Mouse (Mus musculus) kidney, embryonic 14.5 days (tissue): Measurements from ENCODE around the gene Npff. TPM values are rescaled to one million over a fixed set of nuclear protein-coding genes. Genes with fewer than 3 reads are reported as not detected.

ENCODE experiments used
- ATAC-seq: fragments of 200-750 bp; cut with Nextera tagmentation; 2 replicates; pipeline ENCODE4 v1.8.0; 2017; ENCODE audit warnings: moderate number of reproducible peaks, mild to moderate bottlenecking, moderate TSS enrichment, moderate library complexity; ENCODE audit not compliant: low FRiP score, low TSS enrichment
- H3K27ac ChIP-seq: fragments of 300-500 bp; sonication (generic); 2 replicates; pipeline ENCODE4 v1.5.1; 2014; ENCODE audit warnings: low read depth, mild to moderate bottlenecking, low read length, moderate library complexity, mixed read lengths
- H3K27me3 ChIP-seq: fragments of 300-500 bp; sonication (generic); 2 replicates; pipeline ENCODE4 v1.6.1; 2014; ENCODE audit warnings: mild to moderate bottlenecking, low read length; ENCODE audit not compliant: control insufficient read depth, insufficient read depth
- H3K36me3 ChIP-seq: fragments of 300-500 bp; sonication (generic); 2 replicates; pipeline ENCODE4 v1.6.1; 2014; ENCODE audit warnings: low read length, mixed read lengths; ENCODE audit not compliant: control insufficient read depth, insufficient read depth
- H3K4me1 ChIP-seq: fragments of 300-500 bp; sonication (generic); 2 replicates; pipeline ENCODE4 v1.6.1; 2014; ENCODE audit warnings: low read length, mixed read lengths; ENCODE audit not compliant: control insufficient read depth, insufficient read depth
- H3K4me2 ChIP-seq: fragments of 300-500 bp; sonication (generic); replicated peaks from 2 replicates; pipeline ENCODE4 v1.6.1; 2014; ENCODE audit warnings: low read depth, mild to moderate bottlenecking, low read length
- H3K4me3 ChIP-seq: fragments of 300-500 bp; sonication (generic); 2 replicates; pipeline ENCODE4 v1.5.1; 2014; ENCODE audit warnings: mild to moderate bottlenecking, low read length
- H3K9ac ChIP-seq: fragments of 300-500 bp; sonication (generic); 2 replicates; pipeline ENCODE4 v1.6.1; 2014; ENCODE audit warnings: low read depth, mild to moderate bottlenecking, low read length, moderate library complexity
- H3K9me3 ChIP-seq: fragments of 300-500 bp; sonication (generic); 2 replicates; pipeline ENCODE4 v1.6.1; 2016; ENCODE audit warnings: low read length; ENCODE audit not compliant: control insufficient read depth
- WGBS: fragments of 180-500 bp; shearing (Covaris S2); extraction: QIAGEN DNeasy Blood & Tissue Kit; methylation state at CpG from one replicate; pipeline ENCODE4 v1.1.7; 2014; 5-methylcytosine and 5-hydroxymethylcytosine counted together
- polyA plus RNA-seq: library from polyadenylated mRNA; unstranded; fragments of >200 nt; fragmentation: Nextera tagmentation; extraction: Ambion mirVana; gene quantifications from 2 replicates; pipeline ENCODE4 v1.2.1, GENCODE M21; 2014

Gene Npff
- polyA plus RNA-seq, 1 experiment from 2014 or later = 2.7 TPM

DNA sequence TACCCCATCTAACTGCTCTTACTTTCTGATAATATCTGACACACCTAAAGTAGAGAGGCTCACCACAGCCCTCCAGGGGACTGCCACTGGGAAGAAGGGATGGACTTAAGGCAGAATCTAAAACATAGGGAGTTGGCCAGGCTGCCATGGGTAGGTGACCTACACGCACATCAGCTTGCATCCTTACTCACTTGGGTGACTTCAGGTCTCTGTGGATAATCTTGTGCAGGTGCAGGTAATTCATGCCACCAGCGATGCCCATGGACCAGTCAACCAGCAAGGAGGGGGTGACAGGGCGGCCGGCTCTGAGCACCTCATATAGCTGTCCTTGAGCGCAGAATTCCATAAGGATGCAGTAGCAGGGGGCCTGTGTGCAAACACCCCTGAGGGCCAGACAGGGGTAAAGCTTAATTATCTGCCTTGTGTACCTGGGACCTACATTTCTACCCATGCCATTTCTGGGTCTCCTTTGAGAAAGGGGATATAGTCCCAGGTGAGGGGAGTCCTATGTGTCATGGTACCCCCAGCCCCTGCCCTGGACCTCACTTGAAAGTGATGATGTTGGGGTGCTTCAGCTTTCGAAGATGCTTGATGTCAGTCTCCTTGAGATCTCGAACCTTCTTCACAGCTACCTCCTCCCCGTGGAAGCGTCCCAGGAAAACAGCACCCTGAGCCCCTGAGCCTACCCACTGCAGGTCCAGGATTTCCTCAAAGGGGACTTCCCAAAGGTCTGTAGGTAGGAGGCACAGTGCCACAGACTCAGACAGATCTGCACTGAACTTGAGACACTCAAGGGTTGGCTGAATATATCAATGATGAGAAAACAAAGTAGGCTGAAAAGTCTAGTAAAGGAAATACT, 20.6 kb downstream of the Npff start:
- Histone ChIP-seq H3K4me3 (no peak overlapping the region), H3K27ac (no peak overlapping the region), H3K36me3 (peaks cover 72% of the 10 kb centered on the region)

DNA sequence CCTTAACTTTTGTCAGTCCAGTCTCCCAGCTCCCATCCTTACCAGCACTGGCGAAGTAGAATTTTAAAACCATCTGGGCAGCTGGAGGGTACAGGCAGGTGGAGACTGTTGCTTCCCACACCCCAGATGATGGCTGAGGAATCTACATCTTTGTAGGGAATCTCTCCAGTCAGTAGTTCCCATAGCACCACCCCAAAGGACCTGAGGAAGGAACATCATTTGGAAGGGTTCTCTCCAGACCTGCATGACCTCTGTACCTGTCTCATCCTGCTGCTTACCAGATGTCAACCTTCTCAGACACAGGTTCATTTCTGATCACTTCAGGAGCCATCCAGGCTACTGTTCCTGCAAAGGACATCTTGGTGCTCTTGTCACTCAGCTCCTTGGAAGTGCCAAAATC, 21.3 kb downstream of the Npff start, which contains the start of gene Gm10337:
Gene Gm10337 (plus strand): TSS at position 276 of the 400 bp plus-strand sequence.
- Histone ChIP-seq H3K36me3 (peaks cover 74% of the 10 kb centered on the region), H3K4me1 (0 out of 2 replicates have a peak, but pooled peaks cover 3% of the 10 kb centered on the region), H3K9ac (no peak within 1 kb of the TSS), H3K4me2 (no peak within 1 kb of the TSS), H3K27me3 (no peaks in the 10 kb centered on the region), H3K9me3 (no peaks in the 10 kb centered on the region), H3K4me3 (no peak within 1 kb of the TSS), H3K27ac (no peak within 1 kb of the TSS)
- no peak for ATAC-seq
- WGBS = 96% methylated on average over 1 of the region's 1 CpGs

More for the DNA sequence above, 20.6 kb downstream of the Npff start:
- Histone ChIP-seq H3K4me1 (0 out of 2 replicates have a peak, but pooled peaks cover 3% of the 10 kb centered on the region), H3K9me3 (no peaks in the 10 kb centered on the region), H3K4me2 (no peak overlapping the region), H3K9ac (no peak overlapping the region), H3K27me3 (no peaks in the 10 kb centered on the region)
- ATAC-seq = peak; percentile 25; the same call in 1 of the 2 replicates
- 90% methylated on average over 9 of the region's 9 CpGs for WGBS

- Histone ChIP-seq H3K36me3 (peaks cover 79% of the 10 kb centered on the region), H3K4me2 (no peak overlapping the region), H3K27me3 (no peaks in the 10 kb centered on the region), H3K4me3 (no peak overlapping the region), H3K27ac (no peak overlapping the region), H3K9me3 (no peaks in the 10 kb centered on the region), H3K4me1 (0 out of 2 replicates have a peak, but pooled peaks cover 3% of the 10 kb centered on the region), H3K9ac (no peak overlapping the region)
- ATAC-seq = no peak
- WGBS = 67% methylated on average over 9 of the region's 9 CpGs
Observed at GRCm38 (mm10) chr15:102502254-102502840, 22.4 kb downstream of the Npff start.

DNA sequence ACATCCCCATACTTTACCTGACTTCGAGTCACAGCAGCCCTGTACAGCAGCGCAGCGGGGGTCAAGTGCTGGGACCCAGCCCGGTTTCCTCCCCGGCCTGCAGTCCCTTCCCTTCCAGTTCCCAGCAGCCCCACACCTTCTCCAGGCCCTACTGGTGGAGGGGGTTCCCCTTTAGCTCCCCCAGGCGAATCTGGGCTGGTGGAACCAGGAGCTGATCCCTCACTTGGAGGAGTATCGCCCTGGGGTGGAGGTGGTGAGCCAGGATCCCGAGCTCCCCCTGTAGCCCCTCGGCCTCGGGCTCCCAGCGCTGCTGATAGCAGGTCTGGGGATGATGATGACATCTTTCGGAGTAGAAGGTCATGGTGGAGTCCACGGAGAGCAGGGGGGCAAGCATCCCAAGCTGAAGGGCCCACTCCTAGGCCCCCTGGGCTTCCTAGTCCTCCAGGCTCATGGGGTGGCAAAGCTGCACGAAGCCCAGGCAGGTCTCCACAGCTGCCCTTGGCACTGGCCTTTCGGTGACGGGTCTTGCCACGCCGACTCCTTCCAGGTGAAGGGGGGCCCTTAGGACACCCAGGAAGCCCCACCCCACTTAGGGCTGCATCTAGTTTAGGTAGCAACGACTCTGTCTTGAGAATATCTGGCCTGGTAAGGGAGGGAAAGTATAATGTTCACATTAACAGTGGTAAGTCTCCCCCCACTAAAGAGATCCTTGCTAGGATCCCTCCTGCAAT, 23.5 kb downstream of the Npff start:
- Histone ChIP-seq H3K36me3 (peaks cover 90% of the 10 kb centered on the region), H3K4me2 (no peak overlapping the region), H3K9me3 (no peaks in the 10 kb centered on the region), H3K4me1 (0 out of 2 replicates have a peak, but pooled peaks cover 3% of the 10 kb centered on the region), H3K27me3 (no peaks in the 10 kb centered on the region), H3K4me3 (no peak overlapping the region), H3K9ac (no peak overlapping the region), H3K27ac (no peak overlapping the region)
- ATAC-seq = no peak
- 83% methylated on average over 19 of the region's 19 CpGs for WGBS

DNA sequence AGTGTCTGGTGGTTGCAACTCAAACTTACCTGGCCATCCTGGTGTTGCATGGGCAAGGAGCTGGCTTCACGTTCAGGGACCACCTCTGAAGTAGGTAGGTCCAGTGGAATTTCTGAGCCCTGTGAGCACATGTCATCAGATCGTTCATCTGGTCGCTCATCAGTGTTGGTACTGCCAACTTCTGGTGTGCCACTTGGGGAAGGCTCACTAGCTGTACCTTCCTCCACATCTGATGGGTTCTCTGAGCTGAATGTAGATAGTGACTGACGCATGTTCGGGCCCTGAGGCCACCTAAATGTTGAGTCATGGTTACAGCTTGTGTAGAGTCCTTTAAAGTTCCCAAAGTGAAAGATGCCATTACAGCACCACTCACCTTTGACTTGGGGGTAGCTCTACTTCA, 24.3 kb downstream of the Npff start:
- no peak overlapping the region for H3K4me2 ChIP-seq

DNA sequence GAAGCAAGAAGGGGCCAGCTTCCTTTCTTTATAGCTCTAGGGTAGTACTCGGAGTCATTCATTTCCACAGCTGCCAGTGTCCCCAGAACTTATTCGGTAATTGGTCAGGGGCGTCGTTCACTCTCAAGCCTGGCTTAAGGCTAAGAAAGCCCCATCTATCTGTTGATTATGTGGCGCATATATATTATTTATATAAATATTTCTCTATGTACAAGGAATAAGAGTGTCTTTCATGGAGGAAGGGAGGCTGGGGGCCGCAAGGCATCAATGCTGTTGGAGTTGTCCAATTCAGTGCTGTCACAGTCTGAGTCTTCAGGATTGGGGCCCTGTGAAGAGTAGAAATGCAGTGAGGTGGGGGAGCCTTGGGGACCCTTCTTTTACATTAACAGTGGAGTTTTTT, 24.9 kb downstream of the Npff start:
- 88% methylated on average over 6 of the region's 6 CpGs for whole genome bisulfite sequencing

More for the DNA sequence above, 24.3 kb downstream of the Npff start:
- Histone ChIP-seq H3K36me3 (peaks cover 97% of the 10 kb centered on the region), H3K27ac (no peak overlapping the region), H3K4me3 (no peak overlapping the region), H3K27me3 (no peaks in the 10 kb centered on the region), H3K4me1 (no peaks in the 10 kb centered on the region), H3K9ac (no peak overlapping the region), H3K9me3 (no peaks in the 10 kb centered on the region)
- WGBS = 92% methylated on average over 5 of the region's 5 CpGs
- ATAC-seq = no peak

DNA sequence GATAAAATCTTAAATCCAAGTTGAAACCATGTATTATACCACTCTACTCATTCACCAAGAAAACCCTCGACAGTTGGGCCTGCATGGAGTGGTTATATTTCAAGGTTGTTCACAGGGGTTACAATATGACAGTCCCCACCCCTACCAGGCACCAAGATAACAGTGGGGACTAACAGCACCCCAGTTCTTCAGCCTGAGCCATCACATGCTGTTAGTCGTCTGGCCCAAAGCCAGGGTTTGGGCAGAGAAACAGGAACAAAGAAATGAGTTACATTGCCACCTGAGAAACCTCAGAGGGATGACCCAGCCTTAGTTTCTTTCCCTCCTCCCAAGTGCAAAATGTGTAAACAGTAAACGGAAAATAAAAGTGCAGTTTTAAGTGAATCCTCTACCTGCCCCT, 25.4 kb downstream of the Npff start:
- no peak overlapping the region for H3K4me3 ChIP-seq
- H3K4me2 ChIP-seq = no peak overlapping the region
- no peaks in the 10 kb centered on the region for H3K9me3 ChIP-seq
- no peaks in the 10 kb centered on the region for H3K4me1 ChIP-seq
- 69% methylated on average over 3 of the region's 3 CpGs for WGBS
- no peaks in the 10 kb centered on the region for H3K27me3 ChIP-seq
- H3K27ac ChIP-seq = no peak overlapping the region
- H3K9ac ChIP-seq = no peak overlapping the region
- peaks cover 100% of the 10 kb centered on the region for H3K36me3 ChIP-seq
- no peak for ATAC-seq

More for the DNA sequence above, 24.9 kb downstream of the Npff start:
- Histone ChIP-seq H3K4me2 (no peak overlapping the region), H3K27ac (no peak overlapping the region), H3K27me3 (no peaks in the 10 kb centered on the region), H3K4me3 (no peak overlapping the region), H3K36me3 (peaks cover 100% of the 10 kb centered on the region), H3K4me1 (no peaks in the 10 kb centered on the region), H3K9me3 (no peaks in the 10 kb centered on the region), H3K9ac (no peak overlapping the region)
- ATAC-seq = no peak

DNA sequence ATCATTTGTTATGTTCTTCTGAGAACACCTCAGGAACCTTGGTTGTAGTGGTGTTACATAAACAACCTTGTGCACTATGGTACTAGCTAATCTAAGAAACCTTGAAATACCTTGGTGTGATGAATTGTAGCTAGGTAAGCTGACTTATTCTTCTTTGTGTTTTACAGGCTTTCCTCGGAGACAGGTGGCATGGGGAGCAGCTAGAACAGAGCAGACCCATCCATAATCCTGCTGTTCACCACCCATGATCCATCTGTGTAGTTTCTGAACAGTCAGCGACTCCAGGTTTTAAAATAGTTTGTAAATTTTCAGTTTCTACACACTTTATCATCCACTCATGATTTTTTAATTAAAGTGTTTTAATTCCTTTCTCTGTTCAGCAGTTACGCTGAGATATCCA, 26.4 kb downstream of the Npff start:
- Histone ChIP-seq H3K27ac (no peak overlapping the region), H3K9me3 (no peaks in the 10 kb centered on the region), H3K27me3 (no peaks in the 10 kb centered on the region), H3K4me2 (no peak overlapping the region), H3K4me1 (no peaks in the 10 kb centered on the region), H3K9ac (no peak overlapping the region), H3K4me3 (no peak overlapping the region), H3K36me3 (peaks cover 100% of the 10 kb centered on the region)
- no peak for ATAC-seq
- 91% methylated on average over 3 of the region's 3 CpGs for WGBS
